Mouse (Mus musculus): ENCODE data around the gene Gm21094.
"Not testable (repeated sequence)": the region's sequence is repeated elsewhere in the genome, so short reads cannot be mapped to it uniquely, and the experiment has no call there.

The Gm21094 gene

DNA sequence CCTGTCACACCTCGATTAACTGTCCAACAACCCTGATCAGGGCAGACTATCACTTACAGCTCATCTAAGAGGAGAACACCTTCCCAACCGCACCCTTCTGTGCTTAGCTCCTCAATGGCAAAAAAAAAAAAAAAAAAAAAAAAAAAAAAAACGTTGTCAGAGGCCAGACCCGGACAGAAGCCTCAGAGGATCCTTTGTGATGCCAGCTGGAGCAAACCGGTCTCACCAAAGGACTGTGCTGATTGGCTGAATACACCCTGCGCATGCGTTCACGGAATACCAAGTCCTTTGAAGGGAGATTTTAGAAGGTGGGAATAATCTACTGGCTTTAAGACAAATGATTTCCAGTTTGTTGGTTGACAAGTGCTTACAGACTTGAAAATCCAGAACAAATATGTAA, at the start of gene Gm21094:
TSS of gene Gm21094 (minus strand) at position 101 of the 400 bp plus-strand sequence.
- DNase-seq = not testable (repeated sequence)
